Mouse (Mus musculus): ENCODE data around the gene Hrc.

Hrc gene

GRCm38 (mm10) chr7:45335056-45335455 is at the start of gene Hrc:
Hrc (plus strand) TSS chr7:45335290.
- no peak for DNase-seq (ENCODE audit: low spot score in 2 of 2)

DNA sequence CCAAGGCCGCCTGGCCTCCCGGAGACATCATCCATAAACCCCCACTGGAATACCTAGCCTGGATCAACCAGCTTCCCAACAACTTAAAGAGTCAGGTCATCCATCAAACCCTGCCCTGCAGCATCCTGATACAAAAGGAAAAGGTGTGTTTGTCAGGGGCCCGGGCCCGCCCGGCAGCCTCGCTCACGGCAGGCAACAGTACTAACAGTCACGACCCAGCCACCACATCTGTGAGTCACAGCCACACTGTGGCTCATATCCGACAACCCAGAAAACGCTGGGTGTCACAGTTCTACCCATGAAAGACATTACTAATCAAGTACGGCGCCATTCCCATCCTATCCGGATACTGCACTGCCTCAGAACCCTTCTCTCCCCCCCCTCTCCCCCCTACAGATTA is 48.6 kb upstream of the Hrc start:
- no peak for DNase-seq (ENCODE audit: low spot score in 2 of 2)

DNA sequence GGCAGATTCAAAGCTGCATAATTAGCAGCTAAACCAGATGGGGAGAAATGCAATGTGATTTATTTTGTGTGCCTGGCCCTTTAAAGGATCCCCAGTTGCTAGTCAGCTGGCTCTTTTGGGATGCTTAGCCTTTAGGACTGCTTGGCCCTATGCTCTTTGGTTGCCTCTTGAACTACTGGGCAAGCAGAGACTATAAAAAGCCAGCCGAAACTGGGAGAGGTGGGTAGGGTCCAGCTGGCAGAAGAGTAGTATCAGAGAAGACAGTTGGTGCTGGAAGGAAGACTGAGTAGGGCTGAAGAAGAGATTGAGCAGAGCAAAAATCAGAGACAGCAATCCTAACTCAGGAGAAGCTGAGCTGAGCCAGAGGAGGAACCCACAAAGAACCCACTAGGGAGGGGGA is 38.5 kb upstream of the Hrc start:
- no peak for DNase-seq (ENCODE audit: low spot score in 2 of 2)

GRCm38 (mm10) chr7:45297563-45297962 is 37.5 kb upstream of the Hrc start:
- DNase-seq (ENCODE audit: low spot score in 2 of 2): no peak

- peak; percentile 34 to 57 for DNase-seq (ENCODE audit: low spot score in 2 of 2)
Measured at GRCm38 (mm10) chr7:45299752-45300151, 35.3 kb upstream of the Hrc start.

GRCm38 (mm10) chr7:45300270-45300669 is 34.8 kb upstream of the Hrc start:
- DNase-seq (ENCODE audit: low spot score in 2 of 2): peak in 1 of 2 experiments; percentile 11

GRCm38 (mm10) chr7:45302626-45303025 is 32.5 kb upstream of the Hrc start:
- no peak for DNase-seq (ENCODE audit: low spot score in 2 of 2)

DNA sequence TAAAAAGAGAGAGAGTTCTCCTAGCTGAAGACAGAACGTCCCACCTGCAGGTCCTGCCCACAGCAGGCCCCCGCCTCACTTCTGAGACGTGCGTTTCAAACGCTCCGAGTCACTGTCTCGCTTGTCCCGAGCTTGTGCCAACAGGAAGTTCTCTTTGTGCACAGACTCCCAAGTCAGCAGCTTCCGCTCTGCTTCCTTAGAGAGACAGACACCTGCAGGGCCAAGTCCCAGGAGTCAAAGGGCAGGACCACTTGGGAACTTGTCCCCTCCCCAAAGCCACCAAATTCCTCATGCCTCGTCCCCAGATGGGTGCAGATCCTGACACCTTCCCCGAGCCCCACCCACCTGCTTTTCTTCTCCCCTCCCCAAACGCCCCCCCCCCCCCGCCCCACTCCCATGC is 30.2 kb upstream of the Hrc start:
- DNase-seq (ENCODE audit: low spot score in 2 of 2): no peak

DNA sequence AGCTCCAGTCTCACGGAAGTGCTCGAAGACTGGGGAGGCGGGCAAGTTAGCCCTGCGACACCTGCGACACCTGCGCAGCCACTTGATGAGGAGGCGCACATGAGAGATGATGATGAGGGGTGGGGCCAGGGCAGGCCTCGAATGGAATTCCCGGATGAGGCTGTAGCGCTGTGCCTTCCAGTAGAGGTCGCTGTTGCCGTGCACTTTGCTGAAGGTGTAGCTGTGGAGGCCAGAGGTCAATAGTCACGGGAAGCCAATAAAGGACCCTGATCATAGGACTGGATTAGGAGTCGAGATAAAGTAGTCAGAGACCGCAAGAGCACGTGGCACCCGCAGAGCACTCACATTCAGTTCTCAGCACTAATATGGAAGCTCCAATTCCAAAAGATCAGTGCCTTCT is 29.8 kb upstream of the Hrc start:
- DNase-seq (ENCODE audit: low spot score in 2 of 2): peak in 1 of 2 experiments; percentile 39

- no peak for DNase-seq (ENCODE audit: low spot score in 2 of 2)
Measured at GRCm38 (mm10) chr7:45308551-45309240, 26.4 kb upstream of the Hrc start.

DNA sequence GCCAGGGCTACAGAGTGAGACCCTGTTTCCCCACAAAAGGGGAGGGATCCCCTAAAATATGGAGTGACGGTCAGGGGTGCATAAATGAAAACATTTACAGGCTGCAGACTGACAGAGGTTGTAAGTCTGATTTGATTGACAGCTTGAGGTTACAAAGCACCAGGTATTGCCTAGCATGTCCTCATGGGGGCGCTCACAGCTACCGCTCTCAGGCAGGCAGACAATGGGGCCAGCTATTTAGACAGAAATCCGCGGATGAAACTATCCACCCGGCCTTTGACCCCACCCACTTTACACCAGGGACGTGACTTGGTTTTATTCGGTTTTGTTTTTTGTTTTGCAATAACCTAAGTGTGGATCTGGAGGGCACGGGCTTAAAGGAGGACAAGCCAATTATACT is 25.6 kb upstream of the Hrc start:
- DNase-seq (ENCODE audit: low spot score in 2 of 2): peak in 1 of 2 experiments; percentile 49

GRCm38 (mm10) chr7:45312023-45312422 is 23.1 kb upstream of the Hrc start:
- DNase-seq (ENCODE audit: low spot score in 2 of 2): no peak

- no peak for DNase-seq (ENCODE audit: low spot score in 2 of 2)
Measured at GRCm38 (mm10) chr7:45312686-45313453, 22.2 kb upstream of the Hrc start.

DNA sequence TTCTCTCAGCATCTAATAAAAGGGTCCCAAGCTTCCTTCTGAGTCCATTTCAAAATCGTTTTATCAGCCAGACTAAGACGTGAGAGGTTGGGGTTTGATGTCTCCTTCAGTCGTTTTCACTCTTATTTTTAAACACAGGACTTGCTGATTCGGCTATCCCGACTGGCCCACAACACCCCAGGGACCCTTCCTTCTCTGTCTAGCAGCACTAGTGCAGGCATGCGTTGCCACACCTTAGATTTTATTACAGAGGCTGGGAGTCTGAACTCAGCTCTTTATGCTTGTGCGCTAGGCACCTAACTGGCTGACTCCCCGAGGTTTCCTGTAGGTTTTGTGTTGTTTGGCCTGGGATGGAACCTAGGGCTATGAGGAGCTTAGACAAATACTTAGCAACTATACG is 21.6 kb upstream of the Hrc start:
- DNase-seq (ENCODE audit: low spot score in 2 of 2): no peak

GRCm38 (mm10) chr7:45315182-45315701 is 19.8 kb upstream of the Hrc start:
- no peak for DNase-seq (ENCODE audit: low spot score in 2 of 2)

DNA sequence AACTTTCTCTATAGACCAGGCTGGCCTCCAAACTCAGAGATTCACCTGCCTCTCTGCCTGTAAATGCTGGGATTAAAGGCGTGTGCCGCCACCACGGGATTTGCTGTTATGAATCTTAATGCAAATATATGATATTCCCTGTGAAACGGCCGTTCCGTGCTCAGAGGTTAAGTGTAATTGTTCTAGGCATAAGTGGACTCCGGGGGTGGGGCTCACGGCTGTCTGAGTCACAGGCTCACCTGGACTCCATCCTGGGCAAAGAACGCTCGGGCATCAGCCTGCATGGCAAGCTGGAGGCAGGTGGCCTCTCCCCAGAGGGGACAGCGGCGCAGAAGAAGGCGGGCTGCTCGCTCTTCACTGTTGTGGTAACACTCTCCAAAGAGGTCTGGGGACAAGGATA is 18.6 kb upstream of the Hrc start:
- no peak for DNase-seq (ENCODE audit: low spot score in 2 of 2)

DNA sequence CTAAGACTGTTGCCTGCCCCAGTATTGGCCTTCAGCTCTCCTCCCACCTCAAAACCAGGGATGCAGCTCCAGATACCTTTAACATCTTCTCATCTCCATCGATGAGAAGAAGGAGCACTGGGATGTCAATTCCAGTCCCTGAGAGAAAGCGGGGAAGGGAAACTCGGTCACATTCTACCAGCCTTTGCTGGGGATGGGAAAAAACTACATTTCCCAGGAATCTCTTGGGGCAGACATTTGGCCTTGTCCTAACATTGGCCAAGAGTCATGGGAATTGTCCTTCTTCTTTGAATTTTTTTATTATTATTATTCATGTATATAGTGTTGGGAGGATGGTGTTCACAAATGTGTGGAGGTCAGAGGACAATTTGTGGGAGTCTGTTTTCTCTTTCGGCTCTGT is 12.8 kb upstream of the Hrc start:
- DNase-seq (ENCODE audit: low spot score in 2 of 2): no peak

DNA sequence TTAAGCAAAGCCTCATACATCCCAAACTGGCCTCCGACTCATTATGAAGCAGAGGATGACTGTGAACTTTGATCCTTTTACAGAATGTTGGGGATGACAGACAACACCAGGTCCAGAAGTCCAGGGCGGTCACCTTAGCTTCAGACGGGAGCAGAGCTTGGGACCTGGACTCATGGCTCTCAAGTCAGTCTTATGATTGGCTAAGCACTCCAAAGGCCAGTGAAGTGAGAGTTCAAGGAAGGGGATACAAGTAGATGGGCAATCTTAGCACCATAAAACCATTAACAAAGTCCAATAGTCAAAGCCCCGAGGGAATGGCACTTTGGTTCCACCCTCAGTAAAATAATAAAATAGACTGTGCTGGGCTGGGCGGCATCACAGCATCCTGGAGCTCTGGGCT is 12.0 kb upstream of the Hrc start:
- DNase-seq (ENCODE audit: low spot score in 2 of 2): no peak

DNA sequence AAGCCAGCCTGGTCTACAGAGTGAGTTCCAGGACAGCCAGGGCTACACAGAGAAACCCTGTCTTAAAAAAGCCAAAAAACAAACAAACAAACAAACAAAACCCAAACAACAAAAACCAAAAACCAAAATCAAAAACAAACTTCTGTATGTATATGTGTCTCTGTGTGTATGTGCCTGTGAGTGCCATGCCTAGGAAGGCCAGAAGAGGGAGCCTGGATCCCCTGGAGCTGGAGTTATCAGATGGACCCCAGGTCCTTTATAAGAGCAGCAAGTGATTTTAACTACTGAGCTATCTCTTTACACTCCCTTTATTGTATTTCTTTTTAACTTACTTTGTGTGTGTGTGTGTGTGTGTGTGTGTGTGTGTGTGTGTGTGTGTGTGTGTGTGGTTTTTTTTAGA is 9.3 kb upstream of the Hrc start:
- DNase-seq (ENCODE audit: low spot score in 2 of 2): no peak

GRCm38 (mm10) chr7:45328841-45329475 is 6.1 kb upstream of the Hrc start:
- no peak for DNase-seq (ENCODE audit: low spot score in 2 of 2)

DNA sequence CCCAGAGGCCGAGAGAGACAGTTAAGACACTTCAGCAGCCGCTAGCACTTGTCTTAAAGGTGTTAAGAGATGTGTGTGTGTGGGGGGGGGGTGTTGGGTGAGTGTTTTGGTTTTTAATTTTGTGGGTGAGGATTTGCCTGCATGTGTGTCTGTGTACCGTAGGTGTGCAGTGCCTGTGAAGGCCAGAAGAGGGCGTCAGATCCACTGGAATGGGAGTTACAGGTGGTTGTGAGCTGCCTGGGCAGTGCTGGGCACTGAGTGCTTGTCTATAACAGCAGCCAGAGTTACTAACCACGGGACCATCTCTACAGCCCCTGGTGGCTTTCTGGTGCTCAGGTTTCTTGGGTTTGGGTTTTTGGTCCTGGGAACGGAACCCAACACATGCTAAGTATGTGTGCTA is 3.6 kb upstream of the Hrc start:
- DNase-seq (ENCODE audit: low spot score in 2 of 2): no peak

DNA sequence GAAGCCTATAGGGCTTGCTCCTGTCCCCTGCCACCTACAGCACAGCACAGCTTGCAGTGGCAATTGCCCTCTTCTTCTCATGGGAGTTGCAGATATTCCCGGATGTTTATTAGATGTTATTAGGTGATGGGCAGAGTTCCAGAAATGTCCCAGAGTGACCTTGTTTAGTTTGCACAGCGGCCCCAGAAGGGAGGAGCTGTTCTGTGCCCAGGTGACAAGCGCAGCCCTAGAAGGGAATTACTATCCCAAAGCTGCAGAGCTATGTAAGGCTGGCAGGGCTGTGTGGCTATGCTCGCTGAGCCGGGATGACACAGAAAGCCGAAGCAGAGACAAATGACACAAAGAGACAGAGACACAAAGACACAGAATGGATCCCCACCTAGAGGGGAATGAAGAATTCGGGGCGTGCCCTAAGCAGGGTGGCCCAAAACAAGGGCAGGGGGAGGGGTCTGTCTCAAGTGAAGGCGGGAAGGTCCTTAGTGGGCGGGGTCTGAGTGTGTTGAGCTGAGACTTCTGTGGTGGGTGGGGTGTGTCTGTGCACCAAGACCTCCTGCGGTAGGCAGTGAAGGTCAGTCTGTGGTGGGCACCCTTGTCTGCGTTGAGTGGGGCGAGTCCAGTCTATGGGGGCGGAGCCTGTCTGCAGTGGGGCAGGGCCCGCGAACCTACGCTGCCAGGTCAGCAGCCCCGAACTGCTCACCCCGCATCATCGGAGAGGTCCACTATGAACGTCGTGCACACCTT is 2.2 kb upstream of the Hrc start:
- no peak for DNase-seq (ENCODE audit: low spot score in 2 of 2)

Measured in spleen, postnatal 14 days (tissue).